Mouse (Mus musculus) spleen, postnatal 36 days (tissue): ENCODE measurements at regions not wholly inside any gene's neighbourhood (a gene's known extent, or its start where the extent isn't known, plus 50 kb on each side); places are given as distances from the start of the nearest gene placed in this dataset.
"Not testable (repeated sequence)": the region's sequence is repeated elsewhere in the genome, so short reads cannot be mapped to it uniquely, and the experiment has no call there.

Source experiments
- DNase-seq, 2 experiments: peaks; one replicate each; pipeline ENCODE4 v3.0.0; 2022; ENCODE audit warnings: low spot score in 2 of 2, mixed read lengths in 1 of 2

DNA sequence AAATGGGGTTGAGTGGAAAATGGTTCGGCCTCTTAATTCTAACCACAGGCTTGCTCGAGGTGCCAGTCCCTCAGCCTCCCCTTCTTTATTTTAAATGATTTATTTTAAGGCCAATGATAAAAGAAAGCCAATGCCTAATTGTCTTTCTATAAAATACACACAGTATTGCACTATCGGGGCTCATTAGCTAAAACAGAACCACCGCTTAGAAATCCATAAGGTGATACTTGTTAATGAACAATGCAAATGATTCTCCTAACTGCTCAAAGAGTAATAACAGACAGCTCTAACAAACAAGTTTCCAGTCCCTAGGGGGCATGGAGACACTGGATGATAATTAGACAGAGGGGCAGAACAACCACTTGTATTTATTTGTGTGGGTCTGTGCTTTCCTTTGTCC, 58.8 kb downstream of the Emx2 start:
- DNase-seq: no peak

GRCm38 (mm10) chr19:59519156-59519555, 61.0 kb downstream of the Emx2 start:
- DNase-seq: no peak

GRCm38 (mm10) chr19:59522176-59522575, 64.0 kb downstream of the Emx2 start:
- DNase-seq: no peak

DNA sequence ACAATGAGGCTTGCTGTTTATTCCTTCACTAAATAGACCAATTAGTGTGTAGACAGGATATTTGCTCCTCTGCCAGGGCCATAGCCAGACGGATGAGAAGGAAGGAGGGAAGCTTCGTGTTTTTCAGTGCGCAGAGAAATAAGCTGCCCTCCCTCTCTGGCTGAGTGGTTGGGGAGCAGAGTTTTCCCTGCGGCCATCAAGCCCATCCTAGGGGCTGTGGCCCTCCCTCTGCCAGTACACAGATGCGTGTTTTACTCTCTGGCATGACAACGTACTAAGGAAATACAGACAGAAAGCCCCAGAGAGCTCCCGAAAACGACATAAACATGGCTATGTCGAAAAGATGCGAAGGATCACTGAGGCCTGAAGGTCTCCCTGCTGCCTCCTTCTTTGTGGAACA, 65.2 kb downstream of the Emx2 start:
- no peak for DNase-seq

- no peak for DNase-seq
Observed at GRCm38 (mm10) chr19:59564101-59564500, 105.9 kb downstream of the Emx2 start.

GRCm38 (mm10) chr19:59568907-59569306, 110.7 kb downstream of the Emx2 start:
- DNase-seq: no peak

DNA sequence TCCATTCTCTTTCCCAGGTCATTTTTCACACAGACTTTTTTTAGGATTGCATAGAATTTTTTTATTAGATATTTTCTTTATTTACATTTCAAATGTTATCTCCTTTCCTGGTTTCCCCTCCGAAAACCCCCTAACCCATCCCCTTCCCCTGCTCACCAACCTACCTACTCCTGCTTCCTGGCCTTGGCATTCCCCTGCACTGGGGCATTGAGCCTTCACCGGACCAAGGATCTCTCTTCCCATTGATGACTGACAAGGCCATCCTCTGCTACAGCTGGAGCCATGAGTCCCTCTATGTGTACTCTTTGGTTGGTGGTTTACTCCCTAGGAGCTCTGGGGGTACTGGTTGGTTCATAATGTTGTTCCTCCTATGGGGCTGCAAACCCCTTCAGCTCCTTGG, 111.4 kb downstream of the Emx2 start:
- not testable (repeated sequence) for DNase-seq

GRCm38 (mm10) chr19:59574346-59574745, 116.2 kb downstream of the Emx2 start:
- no peak for DNase-seq

GRCm38 (mm10) chr19:59577886-59578285, 119.7 kb downstream of the Emx2 start:
- DNase-seq: no peak

GRCm38 (mm10) chr19:59579676-59580075, 121.5 kb downstream of the Emx2 start:
- DNase-seq: no peak

GRCm38 (mm10) chr19:59585835-59586234, 127.7 kb downstream of the Emx2 start:
- DNase-seq: no peak

GRCm38 (mm10) chr19:59587303-59587702, 129.1 kb downstream of the Emx2 start:
- no peak for DNase-seq

DNA sequence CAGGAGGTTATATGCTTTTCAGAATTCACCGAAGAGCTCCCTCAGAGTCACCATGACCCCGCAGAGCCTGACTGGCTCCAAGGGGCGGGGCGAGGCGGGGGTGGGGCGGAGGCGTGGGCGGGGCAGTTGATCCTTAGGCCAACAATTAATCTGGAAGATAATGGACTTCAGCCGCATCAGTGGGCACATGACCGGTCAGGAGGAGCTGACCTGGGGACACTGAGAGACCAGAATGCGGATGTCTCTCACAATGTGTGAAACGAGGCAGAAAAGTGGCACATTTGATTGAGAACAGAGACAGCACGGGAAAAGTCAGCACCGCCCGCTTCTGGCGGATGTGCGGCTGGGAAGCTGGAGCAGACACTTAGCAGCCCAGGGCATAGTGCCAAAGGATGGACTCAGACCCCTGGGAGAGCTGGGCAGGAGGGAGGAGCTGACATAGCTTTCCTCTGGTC, 129.9 kb downstream of the Emx2 start:
- no peak for DNase-seq

- no peak for DNase-seq
Observed at GRCm38 (mm10) chr19:59590021-59590420, 131.8 kb downstream of the Emx2 start.

- no peak for DNase-seq
Observed at GRCm38 (mm10) chr19:59592060-59592459, 133.9 kb downstream of the Emx2 start.

GRCm38 (mm10) chr19:59624288-59624795, 166.2 kb downstream of the Emx2 start:
- DNase-seq: no peak

GRCm38 (mm10) chr19:59627681-59628080, 169.5 kb downstream of the Emx2 start:
- no peak for DNase-seq

DNA sequence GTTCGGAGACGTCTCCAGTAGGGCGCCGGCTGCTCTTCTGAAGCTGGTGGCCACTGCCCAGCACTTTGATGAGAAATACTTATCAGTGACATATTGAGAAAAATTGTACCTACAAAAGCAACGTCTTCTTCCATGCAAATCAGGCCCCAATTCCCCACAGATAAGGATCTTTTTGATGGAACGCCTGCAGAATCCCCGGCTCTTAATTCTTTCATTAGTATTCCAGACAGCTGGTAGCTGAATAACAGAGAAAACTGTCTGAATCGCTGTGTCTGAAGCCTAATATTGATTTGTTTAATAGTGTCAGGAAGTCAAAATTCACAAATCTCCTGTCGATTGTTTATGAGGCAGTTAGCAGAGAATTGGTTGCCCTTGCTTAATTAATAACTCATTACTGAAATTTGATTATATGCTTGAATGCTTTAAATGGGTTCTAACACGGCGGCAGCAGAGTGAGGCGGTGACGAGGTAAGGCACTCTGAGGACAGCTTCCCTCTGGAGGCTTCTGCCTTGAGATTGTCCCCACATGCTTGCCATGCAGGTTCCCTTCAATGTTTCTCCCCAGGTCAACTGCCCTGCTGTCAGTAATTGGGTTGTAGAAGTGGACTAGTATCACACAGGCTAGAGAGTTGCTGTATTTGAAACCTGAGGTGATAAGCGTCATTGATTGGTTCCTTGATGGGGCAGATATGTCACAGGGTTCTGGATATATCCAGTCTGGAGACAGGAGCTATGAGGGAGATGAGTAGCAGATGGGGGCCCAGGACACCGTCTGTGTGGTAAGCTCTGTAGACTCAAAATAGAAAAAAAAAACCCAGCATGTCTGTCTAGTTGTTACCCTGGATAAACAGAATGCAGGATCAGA, 170.4 kb downstream of the Emx2 start:
- DNase-seq: no peak

GRCm38 (mm10) chr19:59629161-59629445, 170.9 kb downstream of the Emx2 start:
- DNase-seq: no peak

DNA sequence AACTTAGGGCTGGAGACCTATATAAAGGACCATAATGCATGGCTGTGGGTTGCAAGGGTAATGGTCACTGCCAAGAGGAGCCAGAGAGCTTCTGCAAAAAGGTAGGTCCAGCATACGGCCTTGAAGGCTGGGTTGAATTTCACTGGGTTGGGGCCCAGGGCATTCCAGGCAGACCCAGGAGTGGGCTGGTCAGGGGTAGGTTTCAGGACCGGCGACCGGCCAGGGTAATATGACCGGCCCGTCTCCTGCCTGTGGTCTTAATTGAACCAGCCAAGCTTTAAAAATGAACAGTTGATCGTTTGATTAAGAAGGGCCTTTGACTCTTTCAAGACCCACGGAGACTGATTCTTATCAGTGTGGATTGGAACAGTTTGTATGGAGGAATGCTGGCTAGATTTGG, 171.9 kb downstream of the Emx2 start:
- no peak for DNase-seq

DNA sequence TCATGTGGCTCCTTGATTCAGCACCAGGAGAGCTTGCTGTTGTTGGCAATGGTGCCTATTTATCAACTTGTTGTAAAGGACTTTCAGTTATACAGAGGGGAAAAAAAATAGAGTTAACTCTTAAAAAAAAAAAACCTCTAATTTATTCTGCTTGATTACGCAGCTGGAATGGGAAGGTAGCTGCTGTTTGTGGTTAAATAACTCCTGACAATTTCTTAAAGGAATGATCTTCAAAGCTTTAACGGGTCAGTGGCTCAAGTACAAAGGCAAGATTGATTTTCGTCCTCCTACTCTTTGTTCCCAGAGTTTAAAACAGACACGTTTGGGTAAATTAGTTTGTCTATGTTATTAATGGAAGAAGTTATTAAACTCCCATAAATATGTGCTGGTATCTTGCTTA, 172.5 kb downstream of the Emx2 start:
- DNase-seq: no peak

DNA sequence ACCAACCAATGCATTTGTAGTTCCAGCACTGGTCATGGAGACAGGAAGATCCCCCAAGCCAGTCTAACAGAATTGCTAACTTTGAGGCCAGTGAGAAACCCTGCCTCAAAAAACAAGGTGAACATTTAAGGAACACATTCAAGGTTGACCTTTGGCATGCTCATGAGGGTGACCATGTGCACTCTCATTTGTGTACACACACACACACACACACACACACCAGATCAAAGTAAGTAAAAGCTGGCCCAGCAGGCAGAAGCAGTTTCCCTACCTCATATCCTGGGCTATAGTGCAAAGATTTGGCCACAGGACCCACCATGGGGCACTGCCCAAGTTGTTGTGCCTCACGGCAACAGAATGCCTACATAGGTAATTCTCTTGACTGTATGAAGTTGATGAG, 173.4 kb downstream of the Emx2 start:
- no peak for DNase-seq

DNA sequence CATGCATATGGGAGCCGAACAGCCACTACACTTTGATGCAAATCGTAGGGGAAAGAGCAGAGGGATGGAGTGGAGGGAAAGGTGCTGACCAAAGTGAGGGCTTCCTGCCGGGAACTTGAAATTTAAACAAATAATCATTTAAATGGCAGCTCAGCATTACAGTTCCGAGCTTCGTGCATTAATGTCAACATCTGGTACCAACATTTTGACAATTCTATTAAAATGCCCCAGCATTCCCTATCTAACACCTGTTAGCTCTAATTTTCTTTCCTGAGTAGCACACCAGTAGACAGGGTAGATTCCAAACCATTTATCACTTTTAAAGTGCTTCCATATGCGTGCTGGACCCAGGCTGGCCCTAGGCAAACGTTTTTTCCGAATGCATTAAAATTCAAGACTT, 178.1 kb downstream of the Emx2 start:
- no peak for DNase-seq

DNA sequence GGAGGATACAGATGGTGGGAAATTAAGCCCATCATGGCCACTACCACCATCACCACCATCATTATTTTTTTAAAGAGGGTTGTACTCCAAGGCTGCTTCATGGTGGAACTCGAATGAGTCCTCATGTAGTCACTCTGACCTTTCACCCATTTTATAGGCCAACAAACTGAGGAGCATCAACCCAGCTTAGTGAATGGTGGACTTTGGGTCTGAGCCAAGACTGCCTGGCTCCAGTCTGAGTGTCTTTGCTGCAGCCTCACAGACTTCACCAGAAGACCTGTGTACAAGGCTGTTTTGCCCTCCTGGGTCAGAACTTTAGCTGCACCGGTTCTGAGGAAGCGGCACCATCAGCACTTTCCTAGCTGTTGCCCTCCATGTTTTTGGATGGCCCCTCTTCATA, 184.4 kb downstream of the Emx2 start:
- no peak for DNase-seq
